Mouse (Mus musculus): ENCODE data around the gene Foxred2.

DNA sequence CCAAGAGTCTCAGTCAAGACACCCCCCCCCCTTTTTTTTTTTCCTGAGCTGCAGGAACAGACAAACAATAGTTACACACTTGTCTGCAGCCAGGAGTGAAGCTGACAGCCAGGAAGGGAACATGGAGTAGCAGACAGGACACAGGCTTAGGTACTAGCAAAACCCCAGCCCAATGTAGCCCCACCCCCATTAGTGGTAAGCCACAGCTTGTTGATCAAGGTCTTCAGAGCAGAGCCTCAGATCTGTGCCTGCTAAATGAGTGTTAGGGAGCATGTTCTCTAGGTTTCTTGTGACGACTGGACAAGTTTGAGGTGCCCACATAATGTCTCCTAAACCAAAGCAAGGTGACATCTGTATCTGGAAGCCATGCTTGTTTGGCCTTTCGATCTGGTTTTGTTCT is 2.2 kb downstream of the Foxred2 start:
- TF ChIP-seq CTCF (IDR thresholded peaks at IDR 0.05; ENCODE audit: borderline replicate concordance, extremely low read depth, insufficient read depth, insufficient read length) (no peak), POLR2A (IDR thresholded peaks at IDR 0.05; ENCODE audit: borderline replicate concordance, extremely low read depth, insufficient read depth, insufficient read length, poor library complexity, severe bottlenecking) (no peak)

Data from brain, embryonic 14.5 days (tissue).